Mouse (Mus musculus) bone marrow macrophage, adult 2 months (primary cell): ENCODE results near the gene Tmsb10.

Experiments
- CTCF ChIP-seq: IDR thresholded peaks from 2 replicates; pipeline ENCODE4 v1.5.1; 2012; ENCODE audit warnings: low read depth, mild to moderate bottlenecking, low read length, moderate library complexity
- POLR2A ChIP-seq: IDR thresholded peaks from 2 replicates; pipeline ENCODE4 v1.6.1; 2012; ENCODE audit warnings: mild to moderate bottlenecking, low read depth, low read length, borderline replicate concordance

GRCm38 (mm10) chr6:72916330-72916729 lies 42.2 kb downstream of the Tmsb10 start:
- no peak for TF ChIP-seq CTCF
- TF ChIP-seq POLR2A = no peak
